Mouse (Mus musculus) forebrain, embryonic 11.5 days (tissue): ENCODE measurements around the gene Otog. TPM values are rescaled to one million over a fixed set of nuclear protein-coding genes. Genes with fewer than 3 reads are reported as not detected.

Experiments
- ATAC-seq: fragments of 200-750 bp; cut with Nextera tagmentation; replicated peaks from 2 replicates; pipeline ENCODE4 v1.8.0; 2017; ENCODE audit warnings: moderate TSS enrichment; ENCODE audit not compliant: low FRiP score
- DNase-seq: peaks from one replicate; pipeline ENCODE4 v3.0.0-alpha.2; 2017; ENCODE audit warnings: low spot score
- H3K27ac ChIP-seq: fragments of 300-500 bp; sonication (generic); 2 replicates; pipeline ENCODE4 v1.5.1; 2014; ENCODE audit warnings: low read depth, low read length
- H3K27me3 ChIP-seq: fragments of 300-500 bp; sonication (generic); 2 replicates; pipeline ENCODE4 v1.6.1; 2014; ENCODE audit warnings: mild to moderate bottlenecking, low read length, mixed read lengths; ENCODE audit not compliant: control insufficient read depth, insufficient read depth
- H3K36me3 ChIP-seq: fragments of 300-500 bp; sonication (generic); 2 replicates; pipeline ENCODE4 v1.6.1; 2014; ENCODE audit warnings: mild to moderate bottlenecking, low read length, moderate library complexity, mixed read lengths; ENCODE audit not compliant: control insufficient read depth, insufficient read depth
- H3K4me1 ChIP-seq: fragments of 300-500 bp; sonication (generic); replicated peaks from 2 replicates; pipeline ENCODE4 v1.6.1; 2014; ENCODE audit warnings: low read length, mixed read lengths; ENCODE audit not compliant: control insufficient read depth, insufficient read depth
- H3K4me2 ChIP-seq: fragments of 300-500 bp; sonication (generic); 2 replicates; pipeline ENCODE4 v1.6.1; 2014; ENCODE audit warnings: low read depth, mild to moderate bottlenecking, low read length, moderate library complexity, mixed read lengths; ENCODE audit not compliant: severe bottlenecking
- H3K4me3 ChIP-seq: fragments of 300-500 bp; sonication (generic); 2 replicates; pipeline ENCODE4 v1.5.1; 2014; ENCODE audit warnings: low read depth, low read length
- H3K9ac ChIP-seq: fragments of 300-500 bp; sonication (generic); 2 replicates; pipeline ENCODE4 v1.6.1; 2014; ENCODE audit warnings: low read length
- H3K9me3 ChIP-seq: fragments of 300-500 bp; sonication (generic); 2 replicates; pipeline ENCODE4 v1.6.1; 2016; ENCODE audit warnings: low read length, mixed read lengths; ENCODE audit not compliant: control insufficient read depth
- WGBS: fragments of 180-500 bp; shearing (Covaris S2); extraction: QIAGEN DNeasy Blood & Tissue Kit; methylation state at CpG from one replicate; pipeline ENCODE4 v1.1.7; 2014; 5-methylcytosine and 5-hydroxymethylcytosine counted together
- polyA plus RNA-seq: library from polyadenylated mRNA; unstranded; fragments of >200 nt; fragmentation: Nextera tagmentation; extraction: Ambion mirVana; gene quantifications from 2 replicates; pipeline ENCODE4 v1.2.1, GENCODE M21; 2014

The Otog gene
- polyA plus RNA-seq, 1 experiment from 2014 or later, result 0.11 TPM

- Histone ChIP-seq H3K27me3 (no peaks in the 10 kb centered on the region), H3K4me2 (no peak overlapping the region), H3K4me3 (no peak overlapping the region), H3K27ac (no peak overlapping the region), H3K9ac (no peak overlapping the region), H3K4me1 (peaks cover 2% of the 10 kb centered on the region; the same call in 1 of the 2 replicates), H3K9me3 (no peaks in the 10 kb centered on the region), H3K36me3 (no peaks in the 10 kb centered on the region)
- WGBS, result 8% methylated on average over 11 of the region's 11 CpGs
- peak; percentile 79 for DNase-seq
- peak; percentile 80 for ATAC-seq
These were observed 22.4 kb upstream of the Otog start for GRCm38 (mm10) chr7:46218415-46218814.

DNA sequence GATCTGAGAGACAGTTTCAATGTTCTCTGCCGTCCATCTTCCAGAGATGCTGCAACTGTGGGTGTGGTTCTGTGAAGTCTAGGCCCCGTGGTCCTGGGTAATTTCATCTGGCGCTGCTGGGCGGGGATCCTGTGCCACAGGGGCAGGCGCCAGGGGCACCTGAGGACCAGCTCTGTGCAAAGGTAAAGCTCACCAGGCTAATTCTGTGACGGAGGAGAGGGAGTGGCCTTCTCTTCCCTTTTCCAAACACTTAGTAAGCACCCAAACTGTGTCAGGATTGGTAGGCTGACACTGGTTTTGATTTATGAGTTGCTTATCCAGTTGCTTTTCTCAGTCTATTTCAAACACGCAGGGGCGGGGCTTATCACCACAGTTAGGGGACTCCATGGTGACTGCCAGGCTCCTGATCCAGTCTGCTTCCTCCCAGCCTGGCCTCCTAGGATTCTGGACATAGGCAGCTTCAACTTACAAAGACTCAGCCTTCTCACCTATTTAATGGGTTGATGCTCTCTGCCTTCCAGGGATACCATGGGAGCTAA is 20.1 kb upstream of the Otog start:
- WGBS, result 73% methylated on average over 8 of the region's 8 CpGs
- Histone ChIP-seq H3K27ac (no peak overlapping the region), H3K4me1 (peaks cover 2% of the 10 kb centered on the region; the same call in 1 of the 2 replicates), H3K9me3 (no peaks in the 10 kb centered on the region), H3K36me3 (no peaks in the 10 kb centered on the region), H3K27me3 (no peaks in the 10 kb centered on the region), H3K9ac (no peak overlapping the region), H3K4me2 (no peak overlapping the region), H3K4me3 (no peak overlapping the region)
- no peak for ATAC-seq
- DNase-seq, result no peak

DNA sequence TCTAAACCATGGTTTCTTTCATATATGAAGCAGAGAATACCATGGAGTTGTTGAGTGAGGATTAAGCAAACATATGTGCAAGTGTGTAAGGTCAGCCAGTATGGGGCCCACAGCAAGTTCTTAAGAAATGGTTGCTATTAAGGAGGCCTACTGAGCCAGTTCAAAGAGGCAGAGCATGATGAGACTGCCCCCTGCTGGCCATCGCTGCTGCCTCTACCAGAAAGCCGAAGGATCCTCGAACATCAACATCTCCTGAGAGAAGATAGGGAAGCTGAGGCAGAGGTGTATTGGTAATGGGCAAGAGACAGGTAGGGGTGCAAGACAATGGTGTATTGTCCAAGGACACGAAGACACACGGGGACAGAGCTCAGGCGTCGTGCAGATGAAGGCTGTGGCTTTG is 14.5 kb upstream of the Otog start:
- Histone ChIP-seq H3K36me3 (no peaks in the 10 kb centered on the region), H3K4me3 (no peak overlapping the region), H3K9me3 (no peaks in the 10 kb centered on the region), H3K27me3 (no peaks in the 10 kb centered on the region), H3K4me2 (no peak overlapping the region), H3K27ac (no peak overlapping the region), H3K4me1 (no peaks in the 10 kb centered on the region; the same call in 1 of the 2 replicates), H3K9ac (no peak overlapping the region)
- WGBS, result 29% methylated on average over 7 of the region's 7 CpGs
- no peak for ATAC-seq
- DNase-seq, result peak; percentile 82

GRCm38 (mm10) chr7:46226936-46227335 is 13.9 kb upstream of the Otog start:
- DNase-seq (no peak), ATAC-seq (no peak)
- WGBS, result 77% methylated on average over 4 of the region's 4 CpGs
- no peak overlapping the region for H3K4me3 ChIP-seq
- no peak overlapping the region for H3K4me2 ChIP-seq
- H3K36me3 ChIP-seq, result no peaks in the 10 kb centered on the region
- H3K27me3 ChIP-seq, result no peaks in the 10 kb centered on the region
- no peaks in the 10 kb centered on the region for H3K9me3 ChIP-seq
- no peaks in the 10 kb centered on the region; the same call in 1 of the 2 replicates for H3K4me1 ChIP-seq
- no peak overlapping the region for H3K27ac ChIP-seq
- H3K9ac ChIP-seq, result no peak overlapping the region

- Histone ChIP-seq H3K4me1 (no peaks in the 10 kb centered on the region), H3K9ac (no peak overlapping the region; the same call in 1 of the 2 replicates), H3K4me3 (no peak overlapping the region), H3K9me3 (no peaks in the 10 kb centered on the region), H3K4me2 (no peak overlapping the region), H3K27me3 (no peaks in the 10 kb centered on the region), H3K27ac (no peak overlapping the region), H3K36me3 (no peaks in the 10 kb centered on the region)
- ATAC-seq (no peak), DNase-seq (no peak)
- 58% methylated on average over 18 of the region's 18 CpGs for WGBS
These were observed 4.8 kb upstream of the Otog start for GRCm38 (mm10) chr7:46235948-46236347.

GRCm38 (mm10) chr7:46236363-46236762 is 4.4 kb upstream of the Otog start:
- ATAC-seq (no peak), DNase-seq (no peak)
- Histone ChIP-seq H3K4me1 (no peaks in the 10 kb centered on the region), H3K9me3 (no peaks in the 10 kb centered on the region), H3K4me2 (no peak overlapping the region), H3K9ac (peak overlapping the region; percentile 7; the same call in 1 of the 2 replicates), H3K36me3 (no peaks in the 10 kb centered on the region), H3K27ac (no peak overlapping the region), H3K27me3 (no peaks in the 10 kb centered on the region), H3K4me3 (no peak overlapping the region)
- WGBS, result 74% methylated on average over 15 of the region's 15 CpGs

- Histone ChIP-seq H3K4me1 (no peaks in the 10 kb centered on the region), H3K4me2 (no peak overlapping the region), H3K36me3 (no peaks in the 10 kb centered on the region), H3K9ac (no peak overlapping the region), H3K9me3 (no peaks in the 10 kb centered on the region), H3K27ac (no peak overlapping the region), H3K4me3 (no peak overlapping the region), H3K27me3 (no peaks in the 10 kb centered on the region)
- 74% methylated on average over 7 of the region's 7 CpGs for WGBS
- no peak for DNase-seq
- ATAC-seq, result no peak
These were observed 3.6 kb upstream of the Otog start for GRCm38 (mm10) chr7:46237192-46237591.

DNA sequence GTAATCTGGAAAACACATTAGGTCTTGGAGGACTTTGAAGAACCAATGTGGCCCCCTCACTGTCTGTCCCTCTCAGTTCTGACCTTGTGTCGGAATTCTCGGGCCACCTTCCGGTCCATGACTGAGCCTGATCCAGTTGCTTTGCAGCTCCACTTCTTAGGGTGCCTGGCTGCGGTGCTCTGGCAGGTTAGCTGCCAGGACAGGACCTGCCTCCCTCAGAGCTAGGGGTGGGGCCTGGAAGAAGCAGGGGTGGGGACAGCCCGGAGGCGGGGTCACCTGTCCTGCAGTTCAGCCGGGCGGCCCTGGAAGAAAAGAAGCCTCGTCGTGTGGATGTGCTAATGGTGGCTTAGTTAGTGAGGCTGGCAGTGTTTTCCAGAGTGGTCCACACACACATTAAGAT is 2.4 kb upstream of the Otog start, which contains the start of gene Ush1c:
Gene Ush1c (minus strand): TSS at position 158 of the 400 bp plus-strand sequence.
- no peak within 1 kb of the TSS for H3K27ac ChIP-seq
- H3K27me3 ChIP-seq, result no peaks in the 10 kb centered on the region
- H3K4me2 ChIP-seq, result no peak within 1 kb of the TSS
- H3K9me3 ChIP-seq, result no peaks in the 10 kb centered on the region
- no peak for ATAC-seq
- WGBS, result 18% methylated on average over 10 of the region's 10 CpGs
- no peaks in the 10 kb centered on the region for H3K36me3 ChIP-seq
- H3K4me3 ChIP-seq, result no peak within 1 kb of the TSS
- H3K4me1 ChIP-seq, result no peaks in the 10 kb centered on the region
- no peak for DNase-seq
- no peak within 1 kb of the TSS for H3K9ac ChIP-seq

- Histone ChIP-seq H3K9ac (no peak overlapping the region), H3K27me3 (no peaks in the 10 kb centered on the region), H3K4me1 (no peaks in the 10 kb centered on the region), H3K27ac (no peak overlapping the region), H3K4me3 (no peak overlapping the region), H3K9me3 (no peaks in the 10 kb centered on the region), H3K4me2 (no peak overlapping the region), H3K36me3 (no peaks in the 10 kb centered on the region)
- DNase-seq (no peak), ATAC-seq (no peak)
- 83% methylated on average over 4 of the region's 4 CpGs for WGBS
These were observed 696 bp upstream of the Otog start for GRCm38 (mm10) chr7:46240091-46240490.
